Mouse (Mus musculus) embryo, embryonic 11.5 days (tissue): Measurements from ENCODE around the gene Asprv1.

Experiments used
- DNase-seq: peaks from one replicate; pipeline ENCODE4 v3.0.0-alpha.2; 2012; ENCODE audit warnings: low read depth, low spot score

Gene Asprv1

DNA sequence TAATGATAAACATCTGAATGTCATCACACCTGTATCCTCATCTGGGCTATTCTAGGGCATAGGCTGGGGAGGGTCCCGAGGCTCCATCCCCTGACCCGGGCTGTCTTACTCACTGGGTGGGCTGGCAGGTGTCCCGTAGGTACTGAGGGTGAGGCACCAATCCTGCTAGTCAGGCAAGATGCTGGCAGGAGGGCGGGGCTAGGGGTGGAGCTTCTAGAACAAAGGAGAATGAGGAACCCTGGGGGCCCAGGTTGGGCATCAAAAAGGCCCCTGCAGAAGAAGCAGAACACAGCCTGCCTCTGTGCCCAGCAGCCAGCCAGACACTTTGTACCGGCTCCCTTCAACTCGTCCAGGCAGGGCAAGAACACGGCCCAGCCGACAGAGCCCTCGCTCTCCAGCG, at the start of gene Asprv1:
Gene Asprv1, plus strand, starts transcription at position 219 of the 400 bp plus-strand sequence.
- DNase-seq, result no peak

DNA sequence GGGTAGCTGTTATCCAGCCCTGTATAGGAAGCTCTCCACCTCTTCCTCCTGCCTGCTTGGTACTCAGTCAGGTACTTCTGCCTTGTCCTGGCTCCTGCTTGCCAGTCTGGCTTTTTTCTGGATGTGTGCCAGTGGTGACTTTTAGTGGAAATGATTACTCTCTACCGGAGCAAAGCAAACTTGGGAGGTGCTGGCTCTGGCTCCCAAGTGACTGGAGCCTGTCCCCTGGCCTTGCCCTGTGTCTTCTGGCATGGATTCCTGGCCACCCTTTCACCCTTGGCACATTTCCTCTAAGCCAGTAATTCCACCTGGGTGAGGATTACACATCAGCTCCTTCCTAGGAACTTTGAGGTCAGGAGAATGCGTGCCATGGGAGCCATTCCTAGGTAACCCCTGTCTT, 49.6 kb upstream of the Asprv1 start:
- no peak for DNase-seq

DNA sequence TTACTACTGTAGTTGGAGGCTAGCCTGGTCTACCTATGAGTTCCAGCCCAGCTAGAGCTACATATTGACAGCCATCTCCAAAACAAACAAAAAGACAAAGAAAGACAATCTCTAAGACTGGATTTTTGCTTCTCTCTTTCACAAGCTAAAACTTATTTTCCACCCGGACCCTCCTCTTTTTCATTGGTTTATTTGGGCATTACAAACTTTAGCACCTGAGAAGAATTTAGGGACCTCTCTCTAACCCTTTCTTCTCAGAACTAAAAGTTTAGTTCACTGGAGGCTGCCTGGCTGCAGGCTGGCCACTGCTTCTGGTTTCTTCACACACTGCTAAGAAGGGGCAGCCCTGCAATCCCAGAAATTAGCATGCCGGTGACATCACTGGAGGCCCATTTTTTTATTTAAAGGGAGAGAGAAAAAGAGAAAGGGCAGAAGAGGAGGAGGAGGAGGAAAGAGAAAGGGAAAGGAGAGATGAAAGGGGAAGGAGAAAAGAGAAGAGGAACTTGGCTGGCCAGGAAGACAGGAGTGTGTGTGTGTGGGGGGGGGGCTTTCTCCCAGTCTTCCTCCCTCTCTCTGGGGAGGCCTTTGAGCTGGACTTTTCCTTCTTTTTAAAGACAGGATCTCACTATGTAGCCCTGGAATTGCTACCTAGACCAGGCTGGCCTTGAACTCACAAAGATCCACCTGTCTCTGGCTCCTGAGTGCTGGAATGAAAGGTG, 48.7 kb upstream of the Asprv1 start:
- DNase-seq, result no peak

DNA sequence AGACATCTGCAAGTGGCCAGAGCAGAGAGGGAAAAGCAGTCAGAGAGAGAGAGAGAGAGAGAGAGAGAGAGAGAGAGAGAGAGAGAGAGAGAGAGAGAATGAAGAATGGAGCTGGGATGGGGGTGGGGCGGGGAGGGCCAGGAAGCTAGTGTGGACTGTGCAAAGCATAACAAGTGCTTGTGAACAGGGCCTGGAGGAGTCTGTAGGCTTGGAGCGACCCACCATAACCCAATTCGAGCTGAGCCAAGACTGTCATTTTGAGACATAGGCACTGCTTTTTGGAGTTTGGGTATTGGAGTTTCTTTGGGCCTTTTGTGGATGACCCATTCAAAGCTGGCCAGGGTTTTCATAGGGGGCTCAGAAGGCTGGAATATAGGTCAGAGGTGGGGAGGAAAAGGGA, 48.0 kb upstream of the Asprv1 start:
- DNase-seq, result no peak

DNA sequence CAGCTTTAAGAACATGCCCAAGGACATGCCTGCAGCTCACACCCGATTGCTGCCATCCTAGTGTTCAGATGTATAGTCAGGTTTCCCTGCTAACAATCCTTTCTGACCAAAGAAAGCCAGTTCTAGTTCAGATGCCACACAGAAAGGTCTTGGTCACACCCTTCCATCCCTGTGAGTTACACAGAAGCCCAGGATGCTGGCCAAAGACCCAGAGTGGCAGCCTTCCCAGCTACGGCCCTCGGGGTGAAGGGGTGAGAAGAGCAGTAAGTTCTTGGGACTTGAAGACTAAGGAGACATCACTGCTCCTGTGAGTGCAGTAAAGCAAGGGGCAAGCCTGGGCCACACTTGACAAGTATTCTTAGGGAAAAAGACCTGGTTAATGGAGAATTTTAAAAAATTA, 44.8 kb upstream of the Asprv1 start:
- no peak for DNase-seq

DNA sequence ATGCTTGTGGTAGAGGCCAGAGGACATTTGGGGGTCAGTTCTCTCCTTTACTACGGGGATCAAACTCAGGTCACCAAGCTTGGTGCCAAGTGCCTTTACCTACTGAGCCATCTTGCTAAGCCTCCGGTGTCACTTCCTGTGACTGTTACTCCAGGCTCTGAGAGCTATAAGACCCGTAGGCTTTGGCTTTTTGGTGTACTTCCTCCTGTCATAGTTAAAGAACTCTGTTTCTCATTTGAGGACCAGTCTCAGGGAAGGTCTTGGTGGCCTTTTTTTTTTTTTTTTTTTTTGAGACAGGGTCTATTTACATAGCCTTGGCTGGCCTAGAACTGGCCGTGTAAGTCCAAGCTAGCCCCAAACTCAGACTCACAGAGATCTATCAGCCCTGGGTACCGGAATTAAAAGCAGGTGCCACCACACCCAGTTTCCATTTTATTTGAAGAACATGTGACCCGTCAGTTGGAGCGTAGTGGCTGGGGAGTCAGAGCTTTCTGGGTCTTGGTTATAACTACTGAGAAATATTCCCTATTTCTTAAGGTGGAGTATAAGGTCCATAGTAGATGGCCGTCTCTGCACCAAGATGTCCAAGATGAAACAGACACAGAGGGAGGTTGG, 44.3 kb upstream of the Asprv1 start:
- DNase-seq, result no peak

DNA sequence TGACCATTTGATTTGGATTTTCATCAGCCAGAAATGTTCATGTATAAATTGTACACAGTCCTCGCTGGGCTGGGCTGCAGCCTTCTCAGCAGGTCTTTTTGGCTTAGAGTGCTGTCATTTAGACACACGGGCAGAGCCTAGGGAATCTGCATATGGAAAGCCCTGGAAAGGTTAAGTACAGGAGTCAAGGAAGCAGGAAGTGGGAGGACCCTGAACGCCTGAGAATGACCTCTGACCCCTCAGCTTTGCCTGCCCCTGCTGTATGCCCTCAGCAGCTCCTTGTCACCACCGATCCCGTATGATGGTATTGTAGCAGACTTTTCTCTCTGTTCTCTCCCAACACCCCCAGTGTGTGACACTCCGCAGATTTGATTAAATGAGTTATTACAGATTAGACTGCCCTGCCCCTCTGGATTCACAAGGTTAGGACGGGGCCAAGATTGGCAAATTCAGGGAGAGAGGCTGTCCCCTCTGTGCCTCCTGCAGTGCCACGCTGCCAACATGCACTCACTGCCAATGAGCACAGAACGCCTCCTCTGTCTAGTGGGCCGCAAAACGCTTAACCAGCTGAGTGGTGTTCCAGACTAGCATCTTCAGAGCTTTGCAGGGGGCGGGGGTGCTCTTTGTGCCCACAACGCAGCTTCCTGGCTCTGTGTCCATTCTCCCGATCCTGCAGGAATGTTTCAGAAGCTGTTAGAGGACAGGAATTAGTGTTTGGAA, 43.5 kb upstream of the Asprv1 start:
- DNase-seq, result no peak

DNA sequence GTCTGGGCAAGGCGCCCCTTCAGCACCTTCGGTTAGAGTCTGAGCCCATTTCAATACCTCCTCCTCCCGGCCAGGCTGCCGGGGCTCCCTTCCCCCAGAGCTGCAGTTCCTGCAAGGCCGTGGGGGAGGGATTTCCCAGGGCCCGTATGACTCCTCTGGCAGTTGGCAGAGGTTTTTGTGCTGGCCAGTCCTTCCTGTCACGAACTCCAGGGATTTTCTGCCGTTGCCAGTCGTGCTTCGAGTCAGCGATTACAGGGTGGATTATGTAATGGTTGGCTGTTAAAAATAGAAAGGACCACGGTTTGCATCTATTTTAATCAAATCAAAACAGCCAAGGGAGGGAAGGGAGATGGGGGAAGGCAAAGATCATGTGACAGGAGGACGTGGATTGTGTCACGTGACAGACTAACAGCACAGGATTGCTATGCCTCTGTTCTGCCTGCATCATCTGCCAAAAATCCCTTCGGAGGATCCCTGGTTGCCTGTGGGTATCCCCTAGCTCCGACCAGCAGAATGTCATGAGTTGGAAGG, 42.8 kb upstream of the Asprv1 start:
- peak; percentile 46 for DNase-seq

DNA sequence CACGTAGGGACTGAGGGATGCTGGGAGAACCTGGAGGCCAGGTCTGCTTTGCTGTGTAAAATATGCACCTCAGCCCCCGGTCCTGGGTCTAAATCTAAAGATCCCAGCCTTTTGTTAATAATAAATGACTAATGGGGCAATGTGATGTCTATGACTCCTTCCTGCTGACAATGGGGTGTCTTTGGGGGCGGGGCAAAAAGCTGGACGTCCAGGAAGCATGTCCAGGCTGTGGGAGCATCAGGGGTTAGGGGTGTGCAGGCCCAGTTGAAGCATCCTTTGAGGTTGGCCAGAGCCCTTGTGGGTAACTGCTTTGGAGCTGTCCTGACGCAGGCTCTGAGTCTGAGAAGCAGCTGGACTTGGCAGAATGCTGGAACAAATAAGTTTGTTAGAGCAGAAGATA, 41.9 kb upstream of the Asprv1 start:
- DNase-seq, result no peak

DNA sequence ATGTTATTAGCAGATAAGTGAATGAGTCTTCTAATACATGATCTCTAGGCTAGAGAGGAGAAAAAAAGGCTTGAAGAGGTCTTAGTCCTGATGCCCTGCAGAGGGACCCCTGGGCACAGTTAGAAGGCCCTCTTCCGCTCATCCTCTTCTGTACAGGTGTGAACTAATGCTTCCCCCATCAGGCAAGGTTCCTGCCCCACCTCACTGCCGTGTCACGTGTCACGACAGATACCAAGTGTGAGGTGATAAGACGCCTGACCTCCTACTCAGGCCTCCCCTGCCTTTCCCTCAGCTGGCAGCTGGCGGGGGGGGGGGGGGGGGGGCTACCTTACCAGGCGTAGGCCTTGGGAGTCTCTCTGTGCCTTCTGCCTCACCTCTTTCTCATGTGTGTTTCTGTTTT, 39.5 kb upstream of the Asprv1 start:
- no peak for DNase-seq

DNA sequence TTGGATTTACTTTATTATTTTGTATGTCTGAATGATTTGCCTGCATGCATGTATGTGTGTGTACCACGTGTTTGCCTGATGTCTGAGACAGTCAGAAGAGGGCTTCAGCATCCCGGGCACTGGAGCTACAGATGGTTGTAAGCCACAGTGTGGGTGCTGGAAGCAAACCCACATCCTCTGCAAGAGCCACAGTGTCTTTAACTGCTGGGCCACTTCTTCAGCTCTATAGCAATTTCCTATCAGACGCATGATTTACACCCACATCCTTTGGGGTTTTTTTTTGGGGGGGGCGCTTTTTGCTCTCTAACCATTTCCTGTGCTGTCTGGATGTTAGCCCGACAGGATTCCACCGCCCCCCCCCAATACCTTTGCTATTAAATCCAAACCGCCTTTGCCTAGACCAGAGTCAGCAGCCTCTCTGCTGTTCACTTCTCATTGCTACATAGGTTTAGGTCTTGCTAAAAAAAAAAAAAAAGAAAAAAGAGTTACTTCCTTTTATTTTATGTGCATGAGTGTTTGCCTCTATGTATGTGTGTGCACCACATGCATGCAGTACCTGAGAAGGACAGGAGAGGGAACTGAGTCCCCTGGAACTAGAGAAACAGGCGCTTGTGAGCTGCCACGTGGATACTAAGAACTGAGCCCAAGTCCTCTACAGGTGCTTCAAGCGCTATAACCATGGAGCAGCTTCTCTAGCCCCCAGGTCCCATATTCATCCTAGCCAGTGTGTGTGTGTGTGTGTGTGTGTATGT, 34.6 kb upstream of the Asprv1 start:
- no peak for DNase-seq

DNA sequence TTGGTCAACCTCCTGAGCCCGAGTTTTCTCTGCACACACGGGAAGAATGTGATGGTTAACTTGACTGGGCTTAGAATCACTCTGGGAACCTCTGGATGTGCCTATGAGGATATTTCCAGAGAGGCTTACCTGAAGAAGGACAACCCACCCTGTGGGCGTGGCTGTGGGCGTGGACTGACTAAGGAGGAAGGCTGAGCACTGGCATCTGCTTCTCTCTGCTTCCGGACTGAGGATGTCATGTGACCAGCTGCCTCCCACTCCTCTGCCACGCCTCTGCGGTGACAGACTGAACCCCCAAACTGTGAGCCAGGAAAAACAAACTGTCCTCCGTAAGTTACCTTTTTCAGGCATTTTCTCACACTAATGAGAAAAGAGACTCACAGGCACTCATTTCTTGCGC, 33.3 kb upstream of the Asprv1 start:
- peak; percentile 27 for DNase-seq

DNA sequence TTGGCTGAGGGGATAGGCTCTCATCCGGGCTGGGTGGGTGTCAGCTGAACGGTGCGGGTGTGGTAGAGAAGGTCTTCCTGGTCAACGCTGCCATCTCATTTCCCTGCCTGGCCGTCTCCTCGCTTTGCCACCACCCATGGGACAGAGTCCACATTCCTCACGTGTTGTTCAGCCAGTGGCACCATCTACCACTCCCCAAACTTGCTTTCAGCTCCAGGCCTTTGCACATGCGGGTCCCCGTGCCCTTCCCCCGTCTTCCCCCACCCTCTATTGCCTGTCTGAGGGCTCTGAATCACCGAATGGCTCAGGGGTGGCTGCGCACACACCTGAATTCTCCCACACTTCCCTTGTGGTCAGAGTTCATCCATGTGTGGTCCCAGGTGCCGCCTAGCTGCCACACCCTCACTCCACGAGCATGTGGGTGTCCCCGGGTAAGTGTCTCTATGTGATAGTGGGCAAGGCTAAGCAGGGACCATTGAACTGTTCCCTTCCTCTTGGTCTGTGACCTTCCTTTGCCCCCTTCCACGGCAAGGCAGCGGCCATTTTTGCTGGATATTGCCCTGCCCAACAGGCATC, 32.0 kb upstream of the Asprv1 start:
- no peak for DNase-seq

DNA sequence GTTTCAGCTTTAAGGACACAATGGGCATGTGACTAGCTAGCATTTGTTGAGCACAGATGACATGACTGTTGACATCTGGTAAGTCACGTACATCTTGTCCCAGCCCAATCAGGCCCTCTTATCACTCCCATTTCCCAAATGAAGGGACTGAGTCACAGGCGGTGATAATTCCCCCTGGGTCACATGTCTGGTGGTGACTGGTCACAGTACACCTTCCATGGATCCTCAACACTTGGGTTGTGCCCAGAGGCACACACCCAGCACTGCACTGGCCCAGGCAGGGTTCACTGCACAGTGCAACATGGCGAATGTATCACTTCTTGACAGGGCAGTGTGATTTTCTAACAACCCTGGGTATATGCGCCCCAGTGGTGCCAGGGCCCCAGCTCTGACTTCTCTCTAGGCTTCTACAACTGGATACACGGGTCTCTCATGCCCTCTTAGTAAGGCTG, 29.2 kb upstream of the Asprv1 start:
- DNase-seq, result no peak

DNA sequence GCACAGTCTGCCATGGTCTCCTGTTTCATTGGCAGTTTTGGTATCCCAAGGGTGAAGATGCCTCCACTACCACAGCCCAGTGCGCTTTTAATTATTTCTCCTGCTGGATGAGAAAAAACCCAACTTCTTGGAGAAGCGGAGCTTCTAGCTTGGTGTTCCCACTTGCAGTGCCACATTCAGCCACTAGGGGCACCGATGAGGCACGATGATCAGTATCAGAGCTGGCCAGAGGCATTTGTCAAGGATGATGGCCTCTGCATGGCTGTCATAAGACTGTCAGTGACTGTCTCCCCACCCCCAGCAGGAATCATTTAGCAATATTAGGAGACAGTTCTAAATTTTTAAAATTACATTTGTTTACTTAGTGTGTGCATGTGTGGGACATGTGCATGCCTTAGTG, 28.8 kb upstream of the Asprv1 start:
- peak; percentile 47 for DNase-seq

DNA sequence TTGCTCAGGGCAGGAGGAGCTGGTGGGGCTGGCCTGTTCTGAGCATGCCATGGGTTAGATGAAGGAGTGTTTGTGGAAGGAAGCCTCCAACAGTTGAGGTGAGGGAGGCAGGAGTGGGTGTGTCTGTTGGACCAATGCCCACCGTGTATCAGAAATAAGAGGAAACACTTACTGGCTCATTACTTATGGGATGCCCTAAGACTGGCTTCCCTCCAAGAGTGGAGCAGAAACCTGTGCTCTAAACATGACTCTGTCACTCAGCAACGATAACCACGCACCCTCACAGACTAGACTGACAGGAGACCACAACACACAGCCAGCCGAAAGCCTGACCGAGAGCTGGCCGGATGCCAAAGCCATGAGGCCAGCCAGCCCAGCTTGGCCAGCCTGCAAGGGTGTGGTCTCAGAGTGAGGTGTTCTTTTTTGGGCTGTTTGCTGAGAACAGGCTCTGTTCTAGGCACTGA, 28.0 kb upstream of the Asprv1 start:
- DNase-seq, result no peak

DNA sequence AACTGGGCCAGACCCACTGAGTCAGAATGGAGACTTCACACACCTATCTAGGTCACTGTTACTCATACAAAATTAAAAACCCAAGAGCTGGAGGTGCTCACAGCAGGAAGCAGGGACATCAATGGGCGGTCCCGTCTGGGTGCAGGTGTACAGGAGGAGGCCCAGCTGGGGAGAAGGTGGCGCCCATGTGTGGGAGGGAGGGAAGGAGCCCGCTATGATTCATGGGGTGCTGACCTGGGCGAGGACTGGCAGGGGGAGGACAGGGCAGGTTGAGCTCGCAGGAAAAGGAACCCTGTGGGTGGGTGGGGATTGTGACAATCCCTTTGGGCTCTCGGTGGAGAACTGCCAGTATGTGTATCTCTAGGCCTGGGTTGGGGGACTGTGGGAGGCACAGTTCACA, 22.7 kb upstream of the Asprv1 start:
- DNase-seq, result no peak

DNA sequence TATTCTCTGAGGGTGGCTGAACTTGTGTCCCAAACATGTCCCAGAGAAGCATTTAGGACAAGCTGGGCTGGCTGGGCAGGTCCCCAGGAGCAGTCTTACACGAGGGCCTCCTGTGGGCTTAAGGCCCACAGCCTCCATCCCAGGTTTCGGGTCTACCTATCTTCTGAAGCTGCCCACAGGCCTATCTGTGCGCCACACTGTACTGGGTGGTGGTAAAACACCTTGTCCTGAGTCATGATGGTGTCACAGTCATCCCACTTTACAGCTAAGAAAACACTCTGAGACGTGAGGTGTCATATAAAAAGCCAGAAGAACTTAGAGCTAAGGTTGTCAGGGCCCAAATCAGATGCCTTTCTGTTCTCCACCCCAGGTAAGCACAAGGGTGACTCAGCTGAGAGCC, 21.7 kb upstream of the Asprv1 start:
- DNase-seq, result no peak

DNA sequence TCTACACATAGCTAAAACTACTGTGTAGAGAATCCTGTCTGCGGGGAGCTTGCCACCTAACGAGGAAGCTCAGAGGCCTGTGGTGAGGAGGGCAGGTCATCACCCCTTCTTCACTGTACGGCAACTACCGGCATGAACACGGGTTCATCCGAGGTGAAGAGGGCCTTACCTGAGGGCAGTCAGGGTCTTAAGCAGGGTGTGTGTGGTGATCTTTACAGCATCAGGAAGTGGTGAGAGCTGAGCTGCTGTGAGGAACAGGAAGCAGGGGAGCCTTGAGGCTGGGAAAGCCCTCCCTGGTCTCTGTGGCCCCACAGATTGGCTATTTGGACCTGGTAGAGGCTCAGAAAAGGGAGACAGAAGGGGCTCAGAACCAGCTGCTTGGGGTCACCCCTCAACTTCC, 20.5 kb upstream of the Asprv1 start:
- no peak for DNase-seq

DNA sequence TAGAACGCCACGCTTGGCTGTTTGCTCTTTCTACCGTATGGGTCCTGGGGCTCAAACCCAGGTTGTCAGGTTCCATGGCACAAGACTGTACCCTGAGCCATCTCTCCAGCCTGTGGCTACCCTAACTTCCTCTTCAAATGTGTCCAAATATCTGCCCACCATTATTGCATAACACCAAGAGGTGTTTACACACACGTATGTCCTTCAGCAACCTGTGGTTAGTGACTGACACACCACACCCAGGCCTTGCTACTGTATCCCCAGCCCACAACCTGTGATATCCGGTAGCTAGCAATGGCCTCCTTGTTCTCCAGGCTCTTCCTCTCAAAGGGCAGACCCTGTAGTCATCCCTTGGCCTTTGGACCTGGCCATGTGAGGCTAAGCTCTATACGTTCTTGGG, 18.7 kb upstream of the Asprv1 start:
- DNase-seq, result no peak

DNA sequence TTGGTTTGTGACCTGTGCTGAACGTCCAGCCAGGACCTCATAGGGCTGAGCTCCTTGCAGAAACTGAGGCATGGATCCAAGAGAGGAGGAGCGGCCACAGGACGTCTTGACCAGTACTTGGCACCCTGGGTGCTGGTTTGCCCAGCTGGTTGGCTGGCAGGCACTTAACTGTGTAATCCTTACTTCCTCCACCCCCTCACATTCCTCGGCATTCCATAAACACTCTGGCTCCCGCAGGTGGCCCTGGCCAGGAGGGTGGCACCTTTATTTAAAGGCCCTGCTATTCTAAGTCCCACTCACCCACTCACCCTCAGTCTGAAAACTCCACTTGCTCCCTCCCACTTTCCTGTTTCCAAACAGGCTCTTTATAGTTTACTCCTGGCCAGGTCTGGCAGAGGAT, 17.2 kb upstream of the Asprv1 start:
- DNase-seq, result no peak

DNA sequence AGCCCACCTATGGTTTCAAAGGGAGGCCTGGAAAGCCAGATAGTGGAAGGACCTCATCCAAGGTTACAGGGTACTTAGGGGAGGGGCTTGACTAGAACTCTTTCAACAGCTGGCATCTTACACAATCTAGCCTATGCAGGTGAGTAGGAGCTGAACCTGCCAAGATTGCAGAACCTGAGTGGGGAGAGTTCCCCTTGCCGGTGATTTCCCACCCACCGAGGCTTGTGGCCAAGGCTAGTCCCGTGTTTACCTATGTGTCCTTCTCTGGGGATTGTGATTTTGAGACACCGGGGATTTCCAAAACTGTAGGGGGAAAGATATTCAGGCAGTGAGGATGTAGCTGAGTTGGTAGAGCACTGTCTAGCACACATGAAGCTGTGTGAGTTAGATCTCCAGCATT, 12.7 kb upstream of the Asprv1 start:
- DNase-seq, result no peak
